Mouse (Mus musculus) layer of hippocampus, adult 9-11 months (tissue): Measurements from ENCODE around the gene Adamts7.

Experiments
- DNase-seq: peaks from one replicate; pipeline ENCODE4 v3.0.0; 2022

The Adamts7 gene

DNA sequence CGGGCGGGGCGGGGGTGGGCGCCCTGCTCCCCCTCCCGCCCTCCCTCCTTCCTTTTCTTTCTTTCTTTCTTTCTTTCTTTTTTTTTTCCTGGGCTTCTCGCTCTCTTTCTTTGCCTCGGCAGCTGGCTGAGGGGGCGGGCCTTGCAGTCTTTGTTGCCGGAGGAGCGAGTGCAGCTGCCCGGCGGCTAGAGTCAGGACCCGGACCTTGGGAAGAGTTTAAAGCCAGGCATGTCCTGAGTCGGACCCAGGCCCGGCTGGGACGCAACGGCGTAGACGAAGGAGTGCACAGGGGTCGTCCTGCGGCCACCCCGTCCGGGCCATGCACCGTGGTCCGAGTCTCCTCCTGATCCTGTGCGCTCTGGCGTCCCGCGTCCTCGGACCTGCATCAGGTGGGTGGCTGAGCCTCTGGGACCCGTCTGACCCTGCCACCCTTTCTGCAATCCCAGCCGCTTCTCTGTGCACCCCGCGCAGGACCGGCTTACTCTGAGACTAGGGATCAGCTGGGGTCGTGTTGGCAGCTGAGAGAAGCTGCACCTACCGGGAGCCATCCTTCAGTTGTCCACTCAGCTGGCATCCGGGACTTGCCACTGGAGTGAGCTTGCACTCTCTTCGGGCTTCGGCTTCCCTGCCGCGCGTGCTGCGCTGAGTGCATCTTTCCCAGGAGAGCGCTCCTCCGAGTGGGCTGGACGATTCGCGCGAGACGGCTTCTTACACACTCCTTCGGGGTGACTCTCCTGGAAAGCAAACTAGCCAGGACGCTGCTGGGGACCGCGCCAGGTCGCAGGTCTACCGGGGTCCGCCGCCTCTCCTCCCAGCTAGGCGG, at the start of gene Adamts7:
TSS of gene Adamts7 (plus strand) at position 144 of the 823 bp plus-strand sequence.
- no peak for DNase-seq

DNA sequence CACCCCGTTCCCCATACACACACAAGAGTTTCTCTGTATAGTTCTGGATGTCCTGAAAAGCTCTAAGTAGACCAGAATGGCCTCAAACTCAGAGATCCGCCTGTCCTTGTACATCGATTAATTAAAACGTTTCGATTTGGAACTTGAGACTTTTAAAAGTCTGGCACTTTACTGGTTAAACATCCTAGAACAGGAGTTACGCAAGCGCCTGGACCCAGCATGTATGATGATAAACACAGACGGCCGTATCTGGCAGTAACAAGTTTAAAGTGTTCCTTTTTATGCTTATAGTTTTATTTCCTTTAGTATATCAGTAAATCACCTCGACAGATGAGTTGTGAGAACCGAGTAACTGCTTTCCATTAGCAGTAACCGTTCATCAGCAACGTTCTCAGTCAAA, 49.7 kb upstream of the Adamts7 start:
- no peak for DNase-seq

DNA sequence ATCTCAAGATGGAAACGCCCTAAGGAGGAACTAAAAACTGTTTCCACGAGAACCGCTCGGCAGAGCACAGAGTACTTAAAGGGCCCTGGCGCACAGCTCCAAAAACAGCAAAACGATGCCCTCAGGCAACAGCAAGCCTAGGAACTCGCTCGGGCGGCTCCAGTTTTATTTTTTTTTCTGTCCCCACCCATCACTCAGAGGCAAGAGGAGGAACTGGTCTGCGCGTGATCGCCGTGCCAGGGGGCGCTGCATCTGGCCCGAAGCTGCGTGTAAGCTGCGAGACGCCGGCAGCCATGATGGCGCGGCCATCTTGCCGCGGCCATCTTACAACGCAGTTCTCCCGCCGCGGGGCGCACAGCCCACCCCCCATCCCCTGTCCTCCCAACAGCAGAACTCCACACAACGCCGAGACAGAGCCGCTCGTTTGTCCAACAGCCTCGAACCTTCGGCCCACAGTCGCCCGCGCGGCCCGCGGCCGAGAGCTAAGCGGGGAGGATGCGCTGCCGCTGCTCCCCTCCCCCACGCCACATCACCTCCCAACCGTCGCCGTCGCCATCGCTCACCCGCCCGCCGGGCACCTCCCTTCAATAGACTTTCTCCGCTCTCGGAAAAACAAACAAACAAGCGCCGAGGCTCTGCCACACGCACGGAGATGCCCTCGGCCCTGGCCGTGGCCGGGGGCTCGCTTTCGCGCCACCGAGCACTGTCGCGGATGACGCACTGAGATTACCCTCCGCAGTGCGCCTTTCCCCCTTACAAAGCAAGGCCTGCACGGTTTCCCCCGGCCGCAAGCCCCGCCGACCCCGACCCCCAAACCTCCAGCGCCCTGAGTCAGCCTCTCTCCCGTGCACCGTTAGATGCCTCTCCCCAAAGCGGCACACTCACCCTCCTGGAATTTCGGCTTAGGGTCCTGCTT, 49.0 kb upstream of the Adamts7 start:
- peak; percentile 94 for DNase-seq

DNA sequence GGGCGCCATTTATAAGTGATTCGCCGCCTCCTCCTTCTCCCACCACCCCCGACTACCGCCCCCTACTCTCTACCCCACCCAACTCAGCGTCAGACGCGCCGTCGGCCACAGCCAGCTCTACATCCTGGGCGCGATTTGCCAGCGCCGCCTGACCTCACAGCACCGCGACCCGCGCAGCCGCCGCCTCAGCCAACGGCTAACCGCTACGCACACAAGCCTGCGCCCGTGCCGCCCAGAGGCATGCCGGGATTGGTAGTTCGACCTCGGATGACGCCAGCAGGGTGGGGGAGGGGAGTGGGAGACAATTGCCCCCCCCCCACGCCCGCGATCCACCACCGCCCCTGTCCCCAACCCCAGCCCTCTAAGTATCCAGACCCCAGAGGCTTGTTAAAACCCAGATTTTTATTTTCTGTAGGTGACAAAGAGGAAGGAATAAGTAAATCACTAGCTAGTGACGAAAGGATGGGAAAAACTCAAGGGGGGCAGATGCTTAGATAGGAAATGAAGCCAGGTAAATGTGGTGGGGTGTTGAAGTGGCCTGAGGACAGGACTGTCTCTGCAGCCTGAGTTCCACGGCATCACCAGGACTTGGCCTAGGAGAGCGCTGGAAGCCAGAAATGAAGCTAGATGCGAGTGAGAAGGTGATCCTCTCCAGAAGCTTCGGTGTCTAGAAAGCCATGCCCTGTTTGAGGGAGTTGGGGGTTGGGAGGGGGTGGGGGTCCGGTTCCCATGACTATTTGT, 48.1 kb upstream of the Adamts7 start, which contains the start of gene Morf4l1:
TSS of gene Morf4l1 (minus strand) at position 208 of the 741 bp plus-strand sequence.
- peak; percentile 99 for DNase-seq

DNA sequence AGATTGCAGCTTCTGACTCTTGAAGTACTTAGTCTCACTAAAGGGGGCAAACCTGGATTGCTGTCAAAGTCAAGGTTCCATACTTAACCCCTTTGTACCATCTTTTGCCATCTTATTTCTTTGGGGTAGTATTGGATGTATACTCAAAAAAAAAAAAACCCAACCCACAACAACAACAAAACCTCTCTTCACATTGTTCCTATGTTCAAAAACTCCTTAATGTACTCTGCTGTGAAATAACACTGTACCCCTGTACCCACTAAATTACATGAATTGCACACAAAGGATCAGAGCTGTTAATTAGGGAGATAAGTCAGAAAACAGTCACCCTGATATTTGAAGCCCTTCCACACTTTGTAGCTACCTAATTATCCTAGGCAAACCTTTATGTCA, 47.6 kb upstream of the Adamts7 start:
- no peak for DNase-seq

DNA sequence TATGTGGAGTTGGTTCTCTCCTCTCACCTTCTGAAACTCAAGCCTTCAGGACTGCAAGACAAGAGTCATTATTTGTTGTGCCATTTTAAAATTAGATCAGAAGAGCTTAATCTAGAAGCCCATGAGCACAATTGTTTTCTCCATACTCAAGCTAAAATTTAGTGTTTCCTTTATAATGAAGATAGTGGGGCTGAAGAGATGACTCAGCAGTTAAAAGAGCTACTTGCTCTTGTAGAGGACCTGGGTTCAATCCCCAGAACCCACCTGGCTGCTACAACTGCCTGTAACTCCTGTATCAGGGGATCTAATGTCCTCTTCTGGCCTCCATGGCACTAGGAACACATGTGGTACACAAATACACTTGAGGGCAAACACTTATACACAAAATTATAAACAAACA, 45.6 kb upstream of the Adamts7 start:
- DNase-seq, result no peak

DNA sequence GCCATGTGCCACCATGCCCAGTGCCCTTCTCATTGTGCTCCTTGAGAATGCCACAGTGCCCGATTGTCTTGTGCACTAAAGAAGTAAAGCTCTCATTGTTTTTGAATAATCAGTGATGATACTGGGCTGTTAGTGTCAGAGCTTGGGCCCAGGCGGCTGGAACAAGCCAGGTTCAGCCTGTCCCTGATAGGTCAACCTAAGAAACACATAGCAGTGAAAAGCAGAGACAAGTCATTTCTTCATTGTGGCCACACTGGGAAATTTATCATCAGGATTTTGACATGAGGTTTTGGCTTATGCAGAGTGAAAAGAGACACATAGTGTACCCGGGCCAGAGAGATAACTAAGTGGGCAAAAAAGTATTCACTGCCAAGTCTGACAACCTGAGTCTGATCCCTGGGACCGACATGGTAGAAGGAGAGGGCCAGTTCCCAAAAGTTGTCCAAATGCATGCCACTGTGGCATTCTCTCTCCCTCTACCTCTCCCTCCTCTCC, 40.6 kb upstream of the Adamts7 start:
- no peak for DNase-seq

DNA sequence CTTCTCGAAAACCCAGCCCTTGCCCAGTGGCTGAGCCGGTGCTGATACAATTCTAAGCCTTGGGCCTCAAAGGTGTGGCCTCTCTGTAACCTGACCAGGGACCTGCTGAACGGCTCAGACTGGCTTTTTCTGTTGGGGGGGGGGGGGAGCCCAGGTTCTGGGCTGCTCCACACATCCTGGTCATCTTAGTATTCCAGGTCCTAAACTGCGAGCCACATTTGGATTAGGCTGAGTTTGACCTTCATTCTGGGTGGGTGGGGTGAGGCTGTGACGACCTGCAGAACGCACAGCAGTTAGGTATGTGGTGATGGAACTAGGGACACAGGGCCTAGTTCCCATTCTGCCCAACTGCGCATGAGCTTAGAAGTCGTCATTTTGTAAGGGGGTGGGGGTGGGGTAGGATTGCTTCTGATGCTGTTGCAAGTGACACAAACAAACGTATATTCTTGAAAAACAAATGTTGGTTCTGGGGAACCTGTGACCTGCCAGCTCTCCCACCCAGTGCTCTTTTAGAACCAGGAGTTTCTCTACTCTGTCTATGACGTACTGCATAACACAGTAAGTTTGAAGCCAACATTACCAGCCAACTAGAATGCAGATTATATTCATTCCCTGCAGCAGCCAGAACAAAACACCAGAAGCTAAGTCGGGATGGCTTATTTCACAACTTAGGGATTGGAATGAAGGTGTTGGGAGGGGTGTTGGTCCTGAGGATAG, 38.6 kb upstream of the Adamts7 start:
- DNase-seq, result no peak

DNA sequence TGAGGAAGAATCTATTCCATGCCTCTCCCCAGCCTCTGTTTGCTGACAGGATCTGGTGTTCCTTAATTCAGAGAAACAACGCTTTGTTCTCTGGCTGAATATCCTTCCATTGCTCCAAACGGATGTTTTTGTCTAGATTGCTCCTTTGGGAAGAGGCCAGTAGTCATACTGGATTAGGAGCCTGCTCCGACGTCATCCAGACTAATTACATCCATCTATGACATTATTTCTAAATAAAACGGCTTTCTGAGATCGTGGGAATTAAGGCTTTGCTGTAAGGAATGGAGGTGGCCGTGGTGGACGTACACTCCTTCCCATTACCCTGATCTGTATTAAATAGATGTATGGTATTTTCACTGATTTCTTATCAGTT, 38.0 kb upstream of the Adamts7 start:
- DNase-seq, result no peak

DNA sequence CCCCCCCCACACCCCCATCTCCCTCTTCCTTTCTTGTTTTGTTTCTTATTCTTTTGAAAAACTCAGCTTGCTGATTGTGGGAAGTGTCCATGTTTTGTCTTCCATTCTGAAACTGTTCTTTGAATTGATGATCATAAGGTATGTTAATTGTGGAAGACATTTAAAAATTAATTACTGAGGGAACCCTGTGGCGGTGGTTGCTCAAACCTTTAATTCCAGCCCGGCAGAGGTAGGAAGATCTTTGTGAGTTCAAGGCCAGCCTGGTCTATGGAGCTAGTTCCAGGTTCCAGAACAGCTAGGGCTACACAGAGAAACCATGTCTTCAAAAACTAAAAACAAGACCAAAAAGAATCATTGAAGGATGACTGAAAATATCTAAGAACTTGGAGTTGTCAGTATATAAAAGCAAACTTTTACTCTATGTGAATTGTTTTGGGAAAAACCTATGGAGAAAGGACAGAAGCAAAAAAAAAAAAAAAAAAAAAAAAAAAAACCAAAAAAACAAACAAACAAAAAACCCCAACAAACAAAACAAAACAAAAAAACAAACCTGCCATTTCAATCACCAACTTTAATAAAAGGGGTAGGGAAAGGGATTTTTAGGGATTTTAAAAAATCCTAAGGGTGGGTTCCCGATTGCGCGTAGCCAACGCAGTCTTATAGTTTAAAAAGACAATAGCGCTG, 37.3 kb upstream of the Adamts7 start:
- DNase-seq, result no peak

DNA sequence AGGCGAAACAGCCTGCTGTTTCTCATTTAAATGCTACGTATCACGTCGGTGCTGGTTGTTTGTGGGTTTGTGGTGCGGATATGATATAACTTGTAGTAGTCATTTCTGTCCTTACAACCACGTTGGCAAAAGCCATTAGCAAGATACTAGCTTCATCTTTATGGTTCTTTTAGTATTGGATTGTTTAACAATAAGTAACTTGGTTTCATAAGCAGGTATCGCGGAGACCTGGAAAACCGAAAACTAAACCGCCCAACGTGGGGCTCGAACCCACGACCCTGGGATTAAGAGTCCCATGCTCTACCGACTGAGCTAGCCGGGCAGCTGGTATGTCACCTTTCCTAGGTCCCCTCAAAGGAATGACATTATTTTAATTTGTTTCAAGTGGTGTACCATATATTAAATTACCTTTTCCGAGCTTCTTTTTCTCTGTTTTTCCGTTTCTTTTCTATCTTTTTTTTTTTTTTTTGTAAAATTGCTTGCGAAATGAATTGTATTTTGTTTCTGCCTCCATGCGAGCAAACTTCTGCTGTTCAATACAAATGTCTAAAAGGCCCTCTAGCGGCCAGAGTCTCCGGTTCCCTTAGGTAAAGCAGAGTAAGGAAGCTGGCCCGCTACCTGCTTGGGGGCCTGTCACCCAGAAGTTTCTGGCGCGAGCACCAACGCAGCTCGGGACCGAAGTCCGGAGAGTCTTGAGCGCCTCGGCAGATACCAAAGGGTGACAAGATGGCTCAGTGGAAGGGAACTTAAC, 36.4 kb upstream of the Adamts7 start:
- peak; percentile 82 for DNase-seq

DNA sequence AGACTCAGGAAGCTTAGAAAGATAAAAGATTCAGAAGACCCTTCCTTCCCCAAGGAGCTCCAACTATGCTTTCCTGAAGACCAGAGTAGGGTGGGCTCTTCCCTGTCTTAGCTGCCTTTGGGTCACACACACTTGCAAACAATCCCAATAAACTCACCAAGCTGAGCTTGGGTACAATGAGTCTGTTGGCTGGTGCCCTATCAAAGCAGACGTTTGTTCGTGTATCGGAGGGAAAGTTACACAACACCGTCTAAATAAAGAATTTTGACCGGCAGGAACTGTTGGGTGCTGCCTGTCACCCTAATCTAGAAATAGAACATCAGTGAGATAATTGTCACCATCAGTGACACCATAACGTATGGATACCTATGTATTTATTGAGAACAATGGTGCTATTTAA, 35.7 kb upstream of the Adamts7 start:
- no peak for DNase-seq

DNA sequence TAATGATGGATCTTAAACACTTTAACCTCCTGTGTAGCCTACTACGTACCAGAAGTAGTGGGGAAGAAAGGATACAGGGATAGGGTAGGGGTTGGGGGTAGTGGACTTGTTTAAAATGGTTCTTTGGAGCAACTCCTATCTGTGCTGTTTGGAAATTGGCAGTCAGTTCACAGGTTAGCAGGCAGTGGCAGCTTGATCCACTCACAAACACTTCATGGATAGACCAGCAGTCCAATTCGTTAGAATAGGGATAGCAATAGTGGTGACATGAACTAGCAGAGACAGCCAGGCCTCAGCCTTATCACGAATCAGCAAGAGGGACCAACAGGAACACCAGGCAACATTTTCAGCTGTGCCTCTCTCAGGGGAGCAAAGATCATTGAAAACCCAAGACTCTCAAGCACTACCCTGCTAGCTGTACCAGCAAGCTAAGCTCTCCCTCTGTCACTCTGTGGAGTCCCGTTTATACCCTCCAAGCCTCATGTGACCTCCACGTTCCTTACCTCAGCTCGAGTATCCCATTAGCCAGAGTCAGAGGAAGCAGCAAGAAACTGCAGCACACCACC, 34.1 kb upstream of the Adamts7 start:
- no peak for DNase-seq

DNA sequence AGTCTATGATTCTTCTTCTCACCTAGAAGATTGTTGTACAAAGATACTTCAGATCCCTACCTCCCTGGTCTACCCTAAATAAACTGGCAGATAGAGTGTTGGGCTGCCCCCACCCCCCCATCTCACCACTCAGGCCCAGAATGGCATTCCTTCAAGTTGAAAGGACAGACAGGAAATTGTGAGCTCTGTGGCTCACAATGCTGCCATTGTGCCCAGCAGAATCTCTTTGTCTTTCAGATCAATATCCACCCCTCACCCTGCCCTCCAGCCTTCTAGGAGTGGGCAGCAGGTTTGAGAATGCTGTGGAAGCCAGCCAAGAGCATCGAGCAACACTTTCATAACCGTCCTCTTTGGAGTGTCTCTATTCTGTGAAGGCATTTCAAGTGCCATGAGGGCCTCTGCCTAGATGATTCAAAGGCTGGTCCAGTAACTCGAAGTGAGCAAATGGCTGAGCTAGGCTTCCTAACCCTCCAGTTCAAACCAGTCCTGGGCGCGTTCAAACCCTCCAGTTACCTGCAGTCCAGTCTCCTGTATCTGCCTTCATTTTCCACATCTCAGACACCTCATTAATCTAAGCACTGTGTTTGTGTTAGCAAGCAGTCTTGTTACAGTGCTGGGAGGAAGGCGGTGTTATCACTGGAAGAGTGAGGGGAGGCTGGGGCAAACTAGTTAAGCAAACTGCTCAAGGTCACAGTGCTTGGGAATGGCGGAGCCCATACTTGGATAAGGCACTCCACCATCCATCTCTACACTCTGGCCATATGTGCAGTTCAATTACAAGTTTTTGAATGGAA, 29.1 kb upstream of the Adamts7 start:
- DNase-seq, result no peak

DNA sequence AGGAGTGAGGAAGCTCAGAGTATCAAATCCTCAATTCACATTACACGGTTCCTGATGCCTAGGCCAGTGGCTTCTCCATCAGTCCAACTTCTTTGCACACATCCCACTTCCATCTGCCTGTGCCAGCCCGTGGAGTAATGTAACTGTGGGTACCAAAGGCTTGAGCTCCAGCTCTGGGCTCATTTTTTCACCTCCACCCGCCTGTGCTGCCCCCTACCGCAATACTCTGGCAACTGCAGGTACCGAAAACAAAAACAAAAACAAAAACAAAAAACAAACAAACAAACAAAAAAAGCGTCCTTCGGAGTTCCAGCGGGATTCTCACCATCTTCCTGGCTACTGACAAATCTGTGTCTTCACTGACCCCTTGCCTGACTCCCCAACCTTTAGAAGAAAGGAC, 27.4 kb upstream of the Adamts7 start:
- no peak for DNase-seq

DNA sequence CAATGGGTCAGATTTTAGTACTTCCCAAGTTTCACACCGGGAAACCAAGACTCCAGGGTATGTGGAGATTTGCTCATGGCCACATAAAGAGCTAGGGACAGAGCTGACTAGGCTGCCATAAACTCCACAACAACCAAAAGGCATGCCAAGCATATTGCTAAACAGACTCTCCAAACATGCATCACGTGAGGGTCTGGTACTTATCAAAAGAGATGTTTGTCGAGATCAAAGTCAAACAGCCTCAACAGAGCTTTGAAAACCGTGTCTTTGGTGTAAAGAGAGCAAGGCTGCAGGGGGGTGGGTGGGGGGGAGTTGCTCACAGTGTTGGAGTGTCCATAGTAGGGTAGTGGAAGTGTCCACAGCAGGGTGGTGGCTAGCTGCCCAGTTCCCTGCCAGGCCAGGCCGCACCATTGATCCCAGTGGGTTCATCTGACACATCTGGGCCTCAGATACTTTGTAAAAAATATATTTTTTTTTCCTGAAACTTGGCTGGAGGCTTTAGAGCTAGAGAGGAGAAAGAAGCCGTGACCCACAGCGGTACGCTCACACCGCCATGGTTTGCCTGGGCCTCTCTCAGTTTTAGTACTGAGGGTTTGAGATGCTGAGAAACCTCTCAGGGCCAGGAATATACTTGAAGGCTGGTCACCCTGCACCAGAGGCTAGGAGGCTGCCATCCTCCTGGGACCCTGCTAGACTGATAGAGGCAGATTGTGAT, 26.7 kb upstream of the Adamts7 start:
- DNase-seq, result no peak

DNA sequence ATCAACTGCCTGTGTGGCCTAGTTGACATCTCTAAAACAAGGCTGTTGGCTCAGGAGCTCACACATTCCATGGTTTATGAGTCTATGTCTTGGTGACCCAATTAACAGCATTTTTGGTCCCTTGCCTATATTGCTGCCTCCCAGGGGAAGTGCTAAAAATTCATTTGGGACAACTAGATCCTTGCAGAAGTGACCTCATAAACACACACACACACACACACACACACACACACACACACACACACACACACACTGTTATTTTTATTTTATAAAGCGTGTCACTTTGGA, 26.2 kb upstream of the Adamts7 start:
- DNase-seq, result no peak

DNA sequence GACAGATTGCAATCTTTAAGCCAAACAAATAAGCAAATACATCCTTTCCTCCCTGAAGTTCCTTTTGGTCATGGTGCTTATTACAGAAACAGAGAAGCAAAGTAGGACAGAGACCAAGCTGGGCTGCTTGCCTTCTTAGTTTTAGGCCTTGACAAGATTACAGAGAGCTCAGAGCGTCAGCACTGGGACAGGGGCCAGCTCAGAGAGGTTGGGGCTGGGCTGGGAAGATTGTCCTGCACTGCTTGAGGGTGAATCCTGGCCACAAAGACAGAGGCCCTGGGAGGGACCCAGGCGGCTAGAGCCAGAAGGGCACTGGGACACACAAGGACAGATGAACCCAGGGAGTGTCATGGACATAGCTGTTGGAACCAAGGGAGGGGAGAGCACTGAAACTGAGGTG, 17.1 kb upstream of the Adamts7 start:
- no peak for DNase-seq

DNA sequence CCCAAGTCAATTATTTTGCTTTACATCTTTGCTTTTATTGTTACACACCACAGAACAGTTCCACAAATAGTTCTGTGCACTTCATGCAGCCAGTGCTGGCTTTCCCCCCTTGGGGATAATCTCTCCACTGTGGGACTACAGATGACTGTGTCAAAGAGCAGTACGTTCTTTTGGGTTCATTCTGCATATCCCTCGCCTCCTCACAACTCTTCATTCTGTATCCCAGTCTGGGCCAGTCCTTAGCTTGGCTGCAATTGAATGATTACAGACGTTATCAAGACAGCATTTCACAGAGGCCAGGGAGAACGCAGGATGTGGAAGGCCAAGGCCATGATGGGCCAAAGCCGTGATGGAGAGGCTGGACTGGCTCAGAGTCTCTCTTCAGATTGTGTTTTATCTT, 16.0 kb upstream of the Adamts7 start:
- no peak for DNase-seq
